Comparison of ENCODE assay signal across 8 mouse cellular contexts in genomic region chr6:58593987-58594844, GRCm38 (mm10). TPM values are rescaled to one million over a fixed set of nuclear protein-coding genes. Genes with fewer than 3 reads are reported as not detected.
DNase-seq lines count a peak whose midpoint lies in the region; ATAC-seq lines count a peak whose summit lies in the region.
"Not testable (repeated sequence)": the region's sequence is repeated elsewhere in the genome, so short reads cannot be mapped to it uniquely, and the experiment has no call there.

No protein-coding gene starts in this region.

- not testable (repeated sequence) for H3K4me2 ChIP-seq in embryonic facial prominence, embryonic 13.5 days; hindbrain, embryonic 12.5 days (replicated peaks); kidney, embryonic 16.5 days (replicated peaks; ENCODE audit: low read depth, low read length); liver, embryonic 13.5 days; midbrain, embryonic 13.5 days (replicated peaks); stomach, embryonic 15.5 days

- WGBS in embryonic facial prominence, embryonic 13.5 days: 40% methylated on average over 3 of the region's 3 CpGs
- WGBS in hindbrain, embryonic 12.5 days: 52% methylated on average over 3 of the region's 3 CpGs
- 42% methylated on average over 3 of the region's 3 CpGs for WGBS in kidney, embryonic 16.5 days
- WGBS in liver, embryonic 13.5 days (ENCODE audit: insufficient replicate concordance): 40% methylated on average over 3 of the region's 3 CpGs
- 32% methylated on average over 3 of the region's 3 CpGs for WGBS in midbrain, embryonic 13.5 days
- WGBS in stomach, embryonic 15.5 days: 39% methylated on average over 3 of the region's 3 CpGs

- not testable (repeated sequence) for H3K9me3 ChIP-seq in embryonic facial prominence, embryonic 13.5 days; hindbrain, embryonic 12.5 days (replicated peaks); kidney, embryonic 16.5 days (ENCODE audit: low read length); liver, embryonic 13.5 days (replicated peaks); midbrain, embryonic 13.5 days; stomach, embryonic 15.5 days

- not testable (repeated sequence) for H3K36me3 ChIP-seq in embryonic facial prominence, embryonic 13.5 days; hindbrain, embryonic 12.5 days; kidney, embryonic 16.5 days (ENCODE audit: insufficient read depth, low read length); liver, embryonic 13.5 days; midbrain, embryonic 13.5 days; stomach, embryonic 15.5 days

- H3K4me3 ChIP-seq in embryonic facial prominence, embryonic 13.5 days; hindbrain, embryonic 12.5 days; kidney, embryonic 16.5 days (ENCODE audit: low read length); liver, embryonic 13.5 days (replicated peaks); midbrain, embryonic 13.5 days (replicated peaks); stomach, embryonic 15.5 days (replicated peaks): not testable (repeated sequence)

- not testable (repeated sequence) for H3K9ac ChIP-seq in embryonic facial prominence, embryonic 13.5 days; hindbrain, embryonic 12.5 days; kidney, embryonic 16.5 days (replicated peaks; ENCODE audit: low read length); liver, embryonic 13.5 days; midbrain, embryonic 13.5 days (replicated peaks); stomach, embryonic 15.5 days

- not testable (repeated sequence) for H3K27ac ChIP-seq in embryonic facial prominence, embryonic 13.5 days; hindbrain, embryonic 12.5 days; kidney, embryonic 16.5 days (ENCODE audit: low read length); liver, embryonic 13.5 days; midbrain, embryonic 13.5 days; stomach, embryonic 15.5 days

- peak; percentile 66; the same call in 1 of the 2 replicates for ATAC-seq in embryonic facial prominence, embryonic 13.5 days (ENCODE audit: insufficient number of reproducible peaks, insufficient read depth, low FRiP score, low TSS enrichment, low read depth)
- peak; percentile 59 for ATAC-seq in hindbrain, embryonic 12.5 days (ENCODE audit: low FRiP score)
- peak; percentile 55; the same call in 1 of the 2 replicates for ATAC-seq in kidney, embryonic 16.5 days (ENCODE audit: low FRiP score, low TSS enrichment)
- ATAC-seq in liver, embryonic 13.5 days (ENCODE audit: low read depth): peak; percentile 37; the same call in 1 of the 2 replicates
- ATAC-seq in midbrain, embryonic 13.5 days: peak; percentile 68; the same call in 1 of the 2 replicates
- ATAC-seq in stomach, embryonic 15.5 days (ENCODE audit: insufficient read depth, low FRiP score, low read depth): peak; percentile 61; the same call in 1 of the 2 replicates

- not testable (repeated sequence) for H3K27me3 ChIP-seq in embryonic facial prominence, embryonic 13.5 days; hindbrain, embryonic 12.5 days; kidney, embryonic 16.5 days (ENCODE audit: insufficient read depth, low read length); liver, embryonic 13.5 days; midbrain, embryonic 13.5 days; stomach, embryonic 15.5 days (replicated peaks)

- DNase-seq in R1 (ENCODE audit: low read depth, low spot score): peak; percentile 40
- DNase-seq in heart, adult 11 months: peak; percentile 90
- DNase-seq in liver, embryonic 13.5 days: not testable (repeated sequence)

- not testable (repeated sequence) for H3K4me1 ChIP-seq in embryonic facial prominence, embryonic 13.5 days; hindbrain, embryonic 12.5 days; kidney, embryonic 16.5 days (ENCODE audit: insufficient read depth, low read length); liver, embryonic 13.5 days (replicated peaks); stomach, embryonic 15.5 days
- H3K4me1 ChIP-seq in midbrain, embryonic 13.5 days (replicated peaks): peaks cover 21% of the 10 kb centered on the region; the same call in 1 of the 2 replicates

RNA-seq across cellular contexts. Expression of gene Abcg2, which starts 9.9 kb away (rescaled TPM):
- 56.8 and 60.0 TPM in 2 replicates for polyA plus RNA-seq in embryonic facial prominence, embryonic 13.5 days (2015; fragmentation: Nextera tagmentation; extraction: Ambion mirVana)
- polyA plus RNA-seq in hindbrain, embryonic 12.5 days (2016; fragmentation: Nextera tagmentation; extraction: Ambion mirVana): 41.8 and 42.5 TPM in 2 replicates
- polyA plus RNA-seq in kidney, embryonic 16.5 days (2015; fragmentation: Nextera tagmentation; extraction: Ambion mirVana): 117 and 124 TPM in 2 replicates
- polyA plus RNA-seq in liver, embryonic 13.5 days (2015; fragmentation: Nextera tagmentation; extraction: Ambion mirVana): 201 and 233 TPM in 2 replicates
- polyA plus RNA-seq in midbrain, embryonic 13.5 days (2015; fragmentation: Nextera tagmentation; extraction: Ambion mirVana): 33.0 and 39.1 TPM in 2 replicates
- polyA plus RNA-seq in stomach, embryonic 15.5 days (2015; fragmentation: Nextera tagmentation; extraction: Ambion mirVana): 64.1 and 66.9 TPM in 2 replicates
